Mouse (Mus musculus) A20 (cell line): ENCODE data around the gene Klf6.

Experiments
- DNase-seq: peaks from one replicate; pipeline ENCODE4 v3.0.0-alpha.2; 2011; ENCODE audit warnings: low read depth, low spot score

Gene Klf6

GRCm38 (mm10) chr13:5899021-5899420, 37.7 kb downstream of the Klf6 start:
- DNase-seq = no peak

DNA sequence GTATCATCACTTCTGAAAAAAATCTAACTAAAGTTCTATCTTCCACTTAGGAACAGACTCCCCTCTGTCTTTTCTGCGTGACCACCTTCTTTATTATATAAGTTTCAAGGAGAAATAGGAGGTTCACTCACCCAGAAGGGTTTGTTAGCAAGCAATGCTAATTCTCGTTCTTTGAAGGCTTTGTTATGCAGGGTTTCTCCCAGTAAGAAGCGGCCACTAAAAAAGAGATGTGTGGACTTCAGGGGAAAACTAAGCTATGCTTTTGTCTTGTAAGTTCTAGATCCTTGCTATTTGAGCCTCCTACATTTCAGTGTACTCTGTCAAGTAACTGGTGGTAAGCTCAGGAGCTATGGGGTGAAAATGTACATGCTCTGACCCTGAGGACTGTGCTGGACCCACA, 38.4 kb downstream of the Klf6 start:
- no peak for DNase-seq

DNA sequence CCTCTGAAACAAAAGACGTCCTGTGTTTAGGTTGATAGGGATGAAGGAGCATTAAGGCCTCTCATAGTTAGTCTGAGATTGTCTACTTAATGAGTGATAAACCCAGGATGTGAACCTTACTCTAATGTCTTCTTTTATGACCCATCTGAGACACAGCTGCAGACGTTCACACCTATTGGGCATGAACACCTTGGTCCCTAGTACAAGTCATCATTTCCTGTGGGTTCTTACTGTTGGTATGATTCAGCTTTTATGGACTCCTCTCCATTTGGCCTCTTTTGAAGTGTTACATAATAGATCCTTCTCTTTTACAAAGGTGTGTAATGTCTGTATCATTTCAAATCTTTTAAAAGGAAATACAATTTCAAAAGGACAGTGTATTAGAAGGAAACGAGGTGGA, 51.9 kb downstream of the Klf6 start:
- no peak for DNase-seq

GRCm38 (mm10) chr13:5917360-5917759, 56.1 kb downstream of the Klf6 start:
- DNase-seq = no peak

DNA sequence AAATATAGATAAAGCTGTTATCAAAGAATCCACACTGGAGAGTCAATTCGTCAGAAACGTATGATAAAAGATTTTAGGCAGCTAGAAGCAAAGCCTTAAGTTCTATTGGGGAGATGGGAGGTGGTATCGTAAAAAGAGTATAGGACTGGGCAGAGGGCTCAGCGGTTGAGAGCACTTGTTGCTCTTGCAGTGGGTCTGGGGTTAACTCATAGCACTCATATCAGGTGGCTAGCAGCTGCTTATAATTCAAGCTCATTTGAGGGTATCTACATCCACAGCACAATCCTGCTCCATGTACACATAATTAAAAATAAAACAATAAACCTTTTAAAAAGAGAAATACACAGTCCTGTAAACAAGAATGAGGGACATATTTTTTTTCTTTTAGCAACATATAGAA, 58.7 kb downstream of the Klf6 start:
- no peak for DNase-seq
